Mouse (Mus musculus): Measurements from ENCODE around the gene Dmac2. TPM values are rescaled to one million over a fixed set of nuclear protein-coding genes. Genes with fewer than 3 reads are reported as not detected.

Gene Dmac2
- total RNA-seq, 2 experiments from 2014 or later, result 20.1 to 23.1 TPM

- DNase-seq (ENCODE audit: low spot score in 2 of 2), result no peak
These were observed 4.1 kb upstream of the Dmac2 start for GRCm38 (mm10) chr7:25614831-25615705.

- DNase-seq (ENCODE audit: low spot score in 2 of 2), result no peak
These were observed 3.6 kb upstream of the Dmac2 start, which contains the start of gene Erich4 for GRCm38 (mm10) chr7:25615706-25616011. TSS of gene Erich4 (minus strand) at chr7:25615892.

GRCm38 (mm10) chr7:25617376-25618160, 1.6 kb upstream of the Dmac2 start:
- no peak for DNase-seq (ENCODE audit: low spot score in 2 of 2)

GRCm38 (mm10) chr7:25619722-25619991, 443 bp downstream of the Dmac2 start:
- no peak for DNase-seq (ENCODE audit: low spot score in 2 of 2)

GRCm38 (mm10) chr7:25620101-25620500, 887 bp downstream of the Dmac2 start:
- no peak for DNase-seq (ENCODE audit: low spot score in 2 of 2)

- DNase-seq (ENCODE audit: low spot score in 2 of 2), result no peak
These were observed 1.5 kb downstream of the Dmac2 start for GRCm38 (mm10) chr7:25620751-25621150.

GRCm38 (mm10) chr7:25623857-25624370, 4.7 kb downstream of the Dmac2 start:
- no peak for DNase-seq (ENCODE audit: low spot score in 2 of 2)

- DNase-seq (ENCODE audit: low spot score in 2 of 2), result no peak
These were observed 5.6 kb downstream of the Dmac2 start for GRCm38 (mm10) chr7:25624851-25625250.

- no peak for DNase-seq (ENCODE audit: low spot score in 2 of 2)
These were observed 6.5 kb downstream of the Dmac2 start for GRCm38 (mm10) chr7:25625594-25626250.

GRCm38 (mm10) chr7:25626509-25627430, 7.6 kb downstream of the Dmac2 start, which contains the start of gene B3gnt8:
TSS of gene B3gnt8 (plus strand) at chr7:25626654.
- peak in 1 of 2 experiments; percentile 28 for DNase-seq (ENCODE audit: low spot score in 2 of 2)

- DNase-seq (ENCODE audit: low spot score in 2 of 2), result peak in 1 of 2 experiments; percentile 74
These were observed 8.5 kb downstream of the Dmac2 start for GRCm38 (mm10) chr7:25627431-25628322.

GRCm38 (mm10) chr7:25628323-25628620, 9.1 kb downstream of the Dmac2 start:
- DNase-seq (ENCODE audit: low spot score in 2 of 2), result no peak

- DNase-seq (ENCODE audit: low spot score in 2 of 2), result no peak
These were observed 13.5 kb downstream of the Dmac2 start for GRCm38 (mm10) chr7:25632679-25633078.

GRCm38 (mm10) chr7:25636373-25636772, 17.2 kb downstream of the Dmac2 start:
- DNase-seq (ENCODE audit: low spot score in 2 of 2), result no peak

GRCm38 (mm10) chr7:25637099-25637498, 17.9 kb downstream of the Dmac2 start:
- no peak for DNase-seq (ENCODE audit: low spot score in 2 of 2)

- no peak for DNase-seq (ENCODE audit: low spot score in 2 of 2)
These were observed 20.5 kb downstream of the Dmac2 start for GRCm38 (mm10) chr7:25639754-25640153.

- no peak for DNase-seq (ENCODE audit: low spot score in 2 of 2)
These were observed 24.9 kb downstream of the Dmac2 start for GRCm38 (mm10) chr7:25644136-25644535.

- no peak for DNase-seq (ENCODE audit: low spot score in 2 of 2)
These were observed 25.4 kb downstream of the Dmac2 start for GRCm38 (mm10) chr7:25644631-25645030.

GRCm38 (mm10) chr7:25645074-25645473, 25.9 kb downstream of the Dmac2 start:
- no peak for DNase-seq (ENCODE audit: low spot score in 2 of 2)

All from gastrocnemius, postnatal 4 days (tissue).